In genomic region chr13:68999826-69000225, GRCm38 (mm10) we compare ENCODE assay signal across 10 mouse cellular contexts. TPM values are rescaled to one million over a fixed set of nuclear protein-coding genes. Genes with fewer than 3 reads are reported as not detected.
DNase-seq lines count a peak whose midpoint lies in the region; ATAC-seq lines count a peak whose summit lies in the region.
"Had no signal": no experiment of that assay in that cellular context is flagged by ENCODE, and none has a peak within 500 bp of the region (broad histone marks: within the 10 kb centered on the region; RNA-seq: fewer than 3 reads in every experiment).

No protein-coding gene starts in this region.

- intact Hi-C loops in heart, postnatal 25 days (cut with DNase I) = loop anchor here (5.0 to 10.0 kb wide), 2 partner anchors 487 to 655 kb away; no protein-coding TSS in a partner anchor

- H3K27ac ChIP-seq in heart, embryonic 16.5 days (ENCODE audit: low read length) = no peak overlapping the region
- H3K27ac ChIP-seq in embryonic facial prominence, embryonic 10.5 days (replicated peaks) = no peak overlapping the region
- H3K27ac ChIP-seq in hindbrain, embryonic 14.5 days = peak overlapping the region; percentile 22; the same call in 1 of the 2 replicates
- H3K27ac ChIP-seq in midbrain, embryonic 13.5 days = no peak overlapping the region; the same call in 1 of the 2 replicates

- peaks cover 41% of the 10 kb centered on the region for H3K27me3 ChIP-seq in heart, embryonic 16.5 days (ENCODE audit: control insufficient read depth, insufficient read depth, low read length)
- peaks cover 51% of the 10 kb centered on the region for H3K27me3 ChIP-seq in embryonic facial prominence, embryonic 10.5 days (replicated peaks; ENCODE audit: low read depth, poor library complexity, severe bottlenecking)
- H3K27me3 ChIP-seq in hindbrain, embryonic 14.5 days (ENCODE audit: control insufficient read depth, insufficient read depth, low read length) = 0 out of 2 replicates have a peak, but pooled peaks cover 3% of the 10 kb centered on the region
- peaks cover 40% of the 10 kb centered on the region for H3K27me3 ChIP-seq in midbrain, embryonic 13.5 days

- peak overlapping the region; percentile 93 for H3K4me2 ChIP-seq in heart, embryonic 16.5 days (ENCODE audit: low read depth, low read length)
- H3K4me2 ChIP-seq in hindbrain, embryonic 14.5 days (replicated peaks) = peak overlapping the region; percentile 81
- peak overlapping the region; percentile 93 for H3K4me2 ChIP-seq in midbrain, embryonic 13.5 days (replicated peaks)

- no peak for ATAC-seq in heart, embryonic 16.5 days (replicated peaks; ENCODE audit: extremely low read depth, insufficient read depth, low FRiP score)
- ATAC-seq in hindbrain, embryonic 14.5 days (ENCODE audit: low FRiP score) = no peak
- ATAC-seq in midbrain, embryonic 13.5 days = no peak

- WGBS in heart, embryonic 16.5 days = 34% methylated on average over 5 of the region's 5 CpGs
- 42% methylated on average over 5 of the region's 5 CpGs for WGBS in embryonic facial prominence, embryonic 10.5 days
- 44% methylated on average over 5 of the region's 5 CpGs for WGBS in hindbrain, embryonic 14.5 days
- WGBS in midbrain, embryonic 13.5 days = 48% methylated on average over 5 of the region's 5 CpGs

- H3K4me3 ChIP-seq in heart, embryonic 16.5 days (ENCODE audit: low read length) = peak overlapping the region; percentile 65
- peak overlapping the region; percentile 69 for H3K4me3 ChIP-seq in embryonic facial prominence, embryonic 10.5 days
- peak overlapping the region; percentile 59 for H3K4me3 ChIP-seq in hindbrain, embryonic 14.5 days (replicated peaks; ENCODE audit: low read length)
- peak overlapping the region; percentile 65 for H3K4me3 ChIP-seq in midbrain, embryonic 13.5 days (replicated peaks)
- H3K4me3 ChIP-seq: myocyte had no signal

- no peaks in the 10 kb centered on the region for H3K9me3 ChIP-seq in heart, embryonic 16.5 days (replicated peaks; ENCODE audit: control insufficient read depth, low read length)
- H3K9me3 ChIP-seq in embryonic facial prominence, embryonic 10.5 days = no peaks in the 10 kb centered on the region
- H3K9me3 ChIP-seq in hindbrain, embryonic 14.5 days (ENCODE audit: control insufficient read depth, low read length) = no peaks in the 10 kb centered on the region
- no peaks in the 10 kb centered on the region for H3K9me3 ChIP-seq in midbrain, embryonic 13.5 days

- DNase-seq in heart, postnatal 25 days (ENCODE audit: low spot score) = no peak
- no peak for DNase-seq in embryonic facial prominence, embryonic 10.5 days (ENCODE audit: low spot score)
- DNase-seq in hindbrain, embryonic 14.5 days (ENCODE audit: low spot score) = no peak
- no peak for DNase-seq in thymus, postnatal 25 days
- no peak for DNase-seq in cerebellum, adult 9-11 months
- no peak for DNase-seq in right cerebral cortex, adult 2 months (ENCODE audit: low spot score in 2 of 2)
- DNase-seq: thymus, adult 18-20 months had no signal

- peaks cover 6% of the 10 kb centered on the region for H3K4me1 ChIP-seq in heart, embryonic 16.5 days (ENCODE audit: control insufficient read depth, insufficient read depth, low read length)
- H3K4me1 ChIP-seq in embryonic facial prominence, embryonic 10.5 days = peaks cover 22% of the 10 kb centered on the region
- peaks cover 4% of the 10 kb centered on the region; the same call in 1 of the 2 replicates for H3K4me1 ChIP-seq in hindbrain, embryonic 14.5 days (replicated peaks; ENCODE audit: control insufficient read depth, insufficient read depth, low read length)
- H3K4me1 ChIP-seq in midbrain, embryonic 13.5 days (replicated peaks) = peaks cover 21% of the 10 kb centered on the region

- no peaks in the 10 kb centered on the region for H3K36me3 ChIP-seq in heart, embryonic 16.5 days (ENCODE audit: control insufficient read depth, insufficient read depth)
- no peaks in the 10 kb centered on the region for H3K36me3 ChIP-seq in embryonic facial prominence, embryonic 10.5 days (replicated peaks)
- H3K36me3 ChIP-seq in hindbrain, embryonic 14.5 days (replicated peaks; ENCODE audit: control insufficient read depth, insufficient read depth) = no peaks in the 10 kb centered on the region
- no peaks in the 10 kb centered on the region for H3K36me3 ChIP-seq in midbrain, embryonic 13.5 days

- peak overlapping the region; percentile 60; the same call in 1 of the 2 replicates for H3K9ac ChIP-seq in heart, embryonic 16.5 days (ENCODE audit: low read length)
- H3K9ac ChIP-seq in hindbrain, embryonic 14.5 days = peak overlapping the region; percentile 66
- H3K9ac ChIP-seq in midbrain, embryonic 13.5 days (replicated peaks) = peak overlapping the region; percentile 81

RNA-seq across cellular contexts. Expression of gene Adcy2, which starts 0.5 kb away (rescaled TPM):
- 0.58 and 1.6 TPM in 2 replicates for polyA plus RNA-seq in heart, embryonic 16.5 days (2015; fragmentation: Nextera tagmentation; extraction: Ambion mirVana)
- under 1 TPM; 0.42 to 0.44 TPM for total RNA-seq in heart, postnatal 25 days (2021)
- polyA plus RNA-seq in embryonic facial prominence, embryonic 10.5 days (2016; fragmentation: Nextera tagmentation; extraction: Ambion mirVana) = 0.54 and 0.66 TPM in 2 replicates
- polyA plus RNA-seq in hindbrain, embryonic 14.5 days (2014; fragmentation: Nextera tagmentation; extraction: Ambion mirVana) = 15.7 and 16.7 TPM in 2 replicates
- polyA plus RNA-seq in midbrain, embryonic 13.5 days (2015; fragmentation: Nextera tagmentation; extraction: Ambion mirVana) = 2.1 and 2.2 TPM in 2 replicates
- polyA plus RNA-seq: myocyte had no signal
